Mouse (Mus musculus) intestine, postnatal 0 days (tissue): ENCODE results near the gene Gm4737. TPM values are rescaled to one million over a fixed set of nuclear protein-coding genes. Genes with fewer than 3 reads are reported as not detected.

Experiments
- ATAC-seq: fragments of 200-750 bp; cut with Nextera tagmentation; 2 replicates; pipeline ENCODE4 v1.8.0; 2017; ENCODE audit warnings: mild to moderate bottlenecking, moderate TSS enrichment, moderate library complexity
- H3K27ac ChIP-seq: fragments of 300-500 bp; sonication (generic); 2 replicates; pipeline ENCODE4 v1.5.1; 2014; ENCODE audit warnings: mild to moderate bottlenecking, low read depth, low read length, moderate library complexity
- H3K27me3 ChIP-seq: fragments of 300-500 bp; sonication (generic); replicated peaks from 2 replicates; pipeline ENCODE4 v1.6.1; 2014; ENCODE audit warnings: low read length, mixed read lengths; ENCODE audit not compliant: control insufficient read depth, insufficient read depth
- H3K36me3 ChIP-seq: fragments of 300-500 bp; sonication (generic); 2 replicates; pipeline ENCODE4 v1.6.1; 2014; ENCODE audit warnings: mild to moderate bottlenecking, moderate library complexity; ENCODE audit not compliant: control insufficient read depth, insufficient read depth
- H3K4me1 ChIP-seq: fragments of 300-500 bp; sonication (generic); replicated peaks from 2 replicates; pipeline ENCODE4 v1.6.1; 2014; ENCODE audit warnings: antibody characterized with exemption, low read length, mixed read lengths; ENCODE audit not compliant: control insufficient read depth, insufficient read depth
- H3K4me2 ChIP-seq: fragments of 300-500 bp; sonication (generic); replicated peaks from 2 replicates; pipeline ENCODE4 v1.6.1; 2014; ENCODE audit warnings: low read depth, mild to moderate bottlenecking, moderate library complexity
- H3K4me3 ChIP-seq: fragments of 300-500 bp; sonication (generic); 2 replicates; pipeline ENCODE4 v1.5.1; 2014; ENCODE audit warnings: low read depth, low read length
- H3K9ac ChIP-seq: fragments of 300-500 bp; sonication (generic); 2 replicates; pipeline ENCODE4 v1.6.1; 2014; ENCODE audit warnings: mild to moderate bottlenecking, low read depth, low read length
- H3K9me3 ChIP-seq: fragments of 300-500 bp; sonication (generic); 2 replicates; pipeline ENCODE4 v1.6.1; 2016; ENCODE audit warnings: mixed run types; ENCODE audit not compliant: control insufficient read depth
- CTCF ChIP-seq: sonication (generic); IDR thresholded peaks from 2 replicates; pipeline ENCODE4 v1.5.1; 2016; ENCODE audit warnings: low read depth, mild to moderate bottlenecking, control low read depth, antibody characterized with exemption, moderate library complexity
- WGBS: fragments of 180-500 bp; shearing (Covaris S2); extraction: QIAGEN DNeasy Blood & Tissue Kit; methylation state at CpG from one replicate; pipeline ENCODE4 v1.1.7; 2014; 5-methylcytosine and 5-hydroxymethylcytosine counted together
- polyA plus RNA-seq: library from polyadenylated mRNA; unstranded; fragments of >200 nt; fragmentation: Nextera tagmentation; extraction: Ambion mirVana; gene quantifications from 2 replicates; pipeline ENCODE4 v1.2.1, GENCODE M21; 2015

The Gm4737 gene
- polyA plus RNA-seq, 1 experiment from 2014 or later = 2.0 TPM

GRCm38 (mm10) chr16:46151141-46151540 is 3.7 kb downstream of the Gm4737 start:
- Histone ChIP-seq H3K36me3 (no peaks in the 10 kb centered on the region), H3K27me3 (no peaks in the 10 kb centered on the region), H3K9me3 (no peaks in the 10 kb centered on the region), H3K9ac (no peak overlapping the region), H3K27ac (no peak overlapping the region), H3K4me2 (no peak overlapping the region), H3K4me1 (no peaks in the 10 kb centered on the region), H3K4me3 (no peak overlapping the region)
- TF ChIP-seq CTCF = peak; percentile 56
- no peak for ATAC-seq

- Histone ChIP-seq H3K9me3 (no peaks in the 10 kb centered on the region), H3K4me3 (no peak overlapping the region), H3K4me2 (no peak overlapping the region), H3K4me1 (no peaks in the 10 kb centered on the region), H3K27ac (no peak overlapping the region), H3K9ac (no peak overlapping the region), H3K27me3 (no peaks in the 10 kb centered on the region), H3K36me3 (no peaks in the 10 kb centered on the region)
- TF ChIP-seq CTCF = no peak
- no peak for ATAC-seq
- 59% methylated on average over 3 of the region's 3 CpGs for WGBS
These were observed 6.1 kb downstream of the Gm4737 start for GRCm38 (mm10) chr16:46148661-46149341.

DNA sequence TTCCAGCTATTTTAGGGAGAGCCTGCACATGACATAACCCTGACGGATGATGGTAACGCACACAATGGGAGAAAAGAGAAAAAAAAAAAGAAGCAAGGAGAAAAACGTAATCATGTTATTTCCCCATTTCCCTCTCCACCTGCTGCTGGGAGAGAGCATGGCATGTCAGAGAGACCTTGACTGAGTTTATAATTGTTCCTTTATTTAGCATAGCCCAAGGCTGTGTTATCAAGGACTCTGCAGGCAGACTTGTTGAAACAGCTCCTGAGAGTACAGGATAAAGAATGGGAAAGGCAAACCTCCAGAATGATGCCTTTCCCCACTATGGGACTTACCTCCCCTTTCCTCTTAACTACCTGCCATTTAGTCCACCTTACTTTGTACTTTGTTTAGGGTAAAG is 7.9 kb downstream of the Gm4737 start:
- H3K4me3 ChIP-seq = no peak overlapping the region
- no peak for ATAC-seq
- no peak overlapping the region for H3K4me2 ChIP-seq
- no peak overlapping the region for H3K27ac ChIP-seq
- H3K4me1 ChIP-seq = no peaks in the 10 kb centered on the region
- no peaks in the 10 kb centered on the region for H3K36me3 ChIP-seq
- H3K27me3 ChIP-seq = no peaks in the 10 kb centered on the region
- no peaks in the 10 kb centered on the region for H3K9me3 ChIP-seq
- H3K9ac ChIP-seq = no peak overlapping the region
- TF ChIP-seq CTCF = no peak
- 65% methylated on average over 3 of the region's 3 CpGs for WGBS

GRCm38 (mm10) chr16:46122238-46122637 is 32.6 kb downstream of the Gm4737 start:
- Histone ChIP-seq H3K36me3 (no peaks in the 10 kb centered on the region), H3K4me1 (no peaks in the 10 kb centered on the region; the same call in 1 of the 2 replicates), H3K9ac (no peak overlapping the region), H3K27ac (no peak overlapping the region), H3K27me3 (no peaks in the 10 kb centered on the region), H3K9me3 (no peaks in the 10 kb centered on the region), H3K4me3 (no peak overlapping the region), H3K4me2 (no peak overlapping the region)
- no peak; the same call in 1 of the 2 replicates for ATAC-seq
- TF ChIP-seq CTCF = no peak

GRCm38 (mm10) chr16:46121420-46121819 is 33.5 kb downstream of the Gm4737 start:
- no peak overlapping the region for H3K4me2 ChIP-seq
- H3K4me1 ChIP-seq = no peaks in the 10 kb centered on the region; the same call in 1 of the 2 replicates
- no peaks in the 10 kb centered on the region for H3K9me3 ChIP-seq
- no peak overlapping the region for H3K4me3 ChIP-seq
- no peak for ATAC-seq
- no peaks in the 10 kb centered on the region for H3K27me3 ChIP-seq
- no peaks in the 10 kb centered on the region for H3K36me3 ChIP-seq
- no peak overlapping the region for H3K27ac ChIP-seq
- peak; percentile 65 for TF ChIP-seq CTCF
- WGBS = 30% methylated on average over 2 of the region's 2 CpGs
- H3K9ac ChIP-seq = no peak overlapping the region

- Histone ChIP-seq H3K4me2 (no peak overlapping the region), H3K9me3 (no peaks in the 10 kb centered on the region), H3K4me3 (no peak overlapping the region), H3K27ac (no peak overlapping the region), H3K9ac (no peak overlapping the region), H3K27me3 (no peaks in the 10 kb centered on the region), H3K4me1 (no peaks in the 10 kb centered on the region; the same call in 1 of the 2 replicates), H3K36me3 (no peaks in the 10 kb centered on the region)
- WGBS = 53% methylated on average over 3 of the region's 3 CpGs
- no peak for ATAC-seq
- peak; percentile 26; the same call in 1 of the 2 replicates for TF ChIP-seq CTCF
These were observed 34.3 kb downstream of the Gm4737 start for GRCm38 (mm10) chr16:46120607-46121006.
